Mouse (Mus musculus): ENCODE data around the gene Fam208b. TPM values are rescaled to one million over a fixed set of nuclear protein-coding genes. Genes with fewer than 3 reads are reported as not detected.

Fam208b gene
- total and polyA plus RNA-seq, 2 experiments from 2014 or later = 4.4 to 9.8 TPM

- ATAC-seq (ENCODE audit: insufficient read depth, low read depth) (no peak), DNase-seq (ENCODE audit: low spot score) (no peak)
- H3K9me3 ChIP-seq (replicated peaks; ENCODE audit: control insufficient read depth, low read length) = no peaks in the 10 kb centered on the region
- H3K4me1 ChIP-seq (ENCODE audit: control insufficient read depth, insufficient read depth) = peaks cover 40% of the 10 kb centered on the region
- no peaks in the 10 kb centered on the region for H3K36me3 ChIP-seq (replicated peaks; ENCODE audit: control insufficient read depth, insufficient read depth, low read length)
- H3K27ac ChIP-seq (ENCODE audit: low read depth) = no peak overlapping the region
- H3K4me3 ChIP-seq (ENCODE audit: low read depth, low read length) = no peak overlapping the region
- H3K4me2 ChIP-seq (ENCODE audit: low read depth, low read length) = peak overlapping the region; percentile 11; the same call in 1 of the 2 replicates
- no peak overlapping the region for H3K9ac ChIP-seq (replicated peaks; ENCODE audit: low read depth, low read length)
- no peaks in the 10 kb centered on the region for H3K27me3 ChIP-seq (ENCODE audit: control insufficient read depth, insufficient read depth, low read length)
- TF ChIP-seq CTCF (IDR thresholded peaks at IDR 0.05; ENCODE audit: low read depth) (no peak), EP300 (IDR thresholded peaks at IDR 0.05; ENCODE audit: low read depth) (no peak)
- 88% methylated on average over 2 of the region's 2 CpGs for WGBS
Observed at GRCm38 (mm10) chr13:3541159-3541782, 69.6 kb downstream of the Fam208b start.

- Histone ChIP-seq H3K9ac (replicated peaks; ENCODE audit: low read depth, low read length) (no peak overlapping the region), H3K27ac (ENCODE audit: low read depth) (no peak overlapping the region), H3K36me3 (replicated peaks; ENCODE audit: control insufficient read depth, insufficient read depth, low read length) (no peaks in the 10 kb centered on the region), H3K27me3 (ENCODE audit: control insufficient read depth, insufficient read depth, low read length) (no peaks in the 10 kb centered on the region), H3K9me3 (replicated peaks; ENCODE audit: control insufficient read depth, low read length) (no peaks in the 10 kb centered on the region), H3K4me2 (ENCODE audit: low read depth, low read length) (peak overlapping the region; percentile 65), H3K4me1 (ENCODE audit: control insufficient read depth, insufficient read depth) (peaks cover 30% of the 10 kb centered on the region), H3K4me3 (ENCODE audit: low read depth, low read length) (peak overlapping the region; percentile 93; the same call in 1 of the 2 replicates)
- 56% methylated on average over 2 of the region's 2 CpGs for WGBS
- no peak for ATAC-seq (ENCODE audit: insufficient read depth, low read depth)
- no peak for DNase-seq (ENCODE audit: low spot score)
- TF ChIP-seq EP300 (IDR thresholded peaks at IDR 0.05; ENCODE audit: low read depth) (no peak), CTCF (IDR thresholded peaks at IDR 0.05; ENCODE audit: low read depth) (no peak)
Observed at GRCm38 (mm10) chr13:3540166-3540565, 70.7 kb downstream of the Fam208b start.

GRCm38 (mm10) chr13:3538969-3539562, 71.8 kb downstream of the Fam208b start:
- DNase-seq (ENCODE audit: low spot score) = no peak
- Histone ChIP-seq H3K9ac (replicated peaks; ENCODE audit: low read depth, low read length) (peak overlapping the region; percentile 96), H3K4me2 (ENCODE audit: low read depth, low read length) (peak overlapping the region; percentile 65), H3K9me3 (replicated peaks; ENCODE audit: control insufficient read depth, low read length) (no peaks in the 10 kb centered on the region), H3K27me3 (ENCODE audit: control insufficient read depth, insufficient read depth, low read length) (no peaks in the 10 kb centered on the region), H3K36me3 (replicated peaks; ENCODE audit: control insufficient read depth, insufficient read depth, low read length) (no peaks in the 10 kb centered on the region), H3K27ac (ENCODE audit: low read depth) (peak overlapping the region; percentile 99), H3K4me3 (ENCODE audit: low read depth, low read length) (peak overlapping the region; percentile 93), H3K4me1 (ENCODE audit: control insufficient read depth, insufficient read depth) (peaks cover 24% of the 10 kb centered on the region)
- TF ChIP-seq EP300 (IDR thresholded peaks at IDR 0.05; ENCODE audit: low read depth) (no peak), CTCF (IDR thresholded peaks at IDR 0.05; ENCODE audit: low read depth) (no peak)
- 2% methylated on average over 15 of the region's 15 CpGs for WGBS
- ATAC-seq (ENCODE audit: insufficient read depth, low read depth) = no peak

- Histone ChIP-seq H3K27ac (ENCODE audit: low read depth) (peak overlapping the region; percentile 99), H3K36me3 (replicated peaks; ENCODE audit: control insufficient read depth, insufficient read depth, low read length) (no peaks in the 10 kb centered on the region), H3K27me3 (ENCODE audit: control insufficient read depth, insufficient read depth, low read length) (no peaks in the 10 kb centered on the region), H3K9ac (replicated peaks; ENCODE audit: low read depth, low read length) (peak overlapping the region; percentile 96), H3K4me1 (ENCODE audit: control insufficient read depth, insufficient read depth) (peaks cover 22% of the 10 kb centered on the region), H3K4me2 (ENCODE audit: low read depth, low read length) (peak overlapping the region; percentile 65), H3K4me3 (ENCODE audit: low read depth, low read length) (peak overlapping the region; percentile 93), H3K9me3 (replicated peaks; ENCODE audit: control insufficient read depth, low read length) (no peaks in the 10 kb centered on the region)
- under 1% methylated on average over 53 of the region's 59 CpGs for WGBS
- peak; percentile 85 for DNase-seq (ENCODE audit: low spot score)
- ATAC-seq (ENCODE audit: insufficient read depth, low read depth) = peak; percentile 70
- TF ChIP-seq CTCF (IDR thresholded peaks at IDR 0.05; ENCODE audit: low read depth) (no peak), EP300 (IDR thresholded peaks at IDR 0.05; ENCODE audit: low read depth) (peak; percentile 50; the same call in 1 of the 2 replicates)
Observed at GRCm38 (mm10) chr13:3538223-3538968, 72.5 kb downstream of the Fam208b start.

DNA sequence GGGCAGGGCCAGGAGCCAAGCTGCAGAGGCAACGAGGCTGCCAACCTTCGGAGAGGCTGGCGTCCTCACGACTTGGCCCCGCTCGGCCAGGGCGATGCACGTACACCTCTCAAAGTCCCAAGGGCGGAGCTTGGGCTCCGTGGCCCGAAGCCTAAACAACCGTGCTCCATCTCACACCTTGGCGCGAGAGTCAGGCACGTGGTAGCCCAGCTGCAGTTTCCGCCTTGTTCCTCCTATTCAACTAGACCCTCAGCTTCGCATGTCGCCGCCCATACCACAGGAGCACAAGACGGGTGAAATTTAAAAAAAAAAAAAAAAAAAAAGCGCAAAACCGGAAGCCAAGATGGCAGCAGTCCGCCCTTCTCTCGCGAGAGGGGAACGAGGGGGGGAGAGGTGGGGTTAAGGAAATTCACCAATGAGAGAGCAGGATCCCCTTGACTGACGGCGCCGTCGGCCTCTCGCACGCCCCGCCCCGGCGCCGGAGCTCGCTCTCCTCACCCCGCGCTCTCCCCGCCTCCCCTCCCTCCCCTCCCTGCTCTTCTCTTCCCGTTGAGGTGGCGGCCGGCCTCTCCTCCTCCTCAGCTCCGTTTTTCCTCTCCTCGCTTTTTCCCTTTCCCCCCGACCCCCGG, 73.2 kb downstream of the Fam208b start, which contains the start of gene Gdi2:
Gdi2 (plus strand) TSS at position 470 of the 629 bp plus-strand sequence.
- ATAC-seq (ENCODE audit: insufficient read depth, low read depth) = peak; percentile 96
- H3K27me3 ChIP-seq (ENCODE audit: control insufficient read depth, insufficient read depth, low read length) = no peaks in the 10 kb centered on the region
- DNase-seq (ENCODE audit: low spot score) = peak; percentile 98
- H3K4me3 ChIP-seq (ENCODE audit: low read depth, low read length) = peak within 1 kb of the TSS; percentile 93
- H3K36me3 ChIP-seq (replicated peaks; ENCODE audit: control insufficient read depth, insufficient read depth, low read length) = no peaks in the 10 kb centered on the region
- peaks cover 22% of the 10 kb centered on the region for H3K4me1 ChIP-seq (ENCODE audit: control insufficient read depth, insufficient read depth)
- peak within 1 kb of the TSS; percentile 71 for H3K4me2 ChIP-seq (ENCODE audit: low read depth, low read length)
- peak within 1 kb of the TSS; percentile 99 for H3K27ac ChIP-seq (ENCODE audit: low read depth)
- TF ChIP-seq EP300 (IDR thresholded peaks at IDR 0.05; ENCODE audit: low read depth) = peak; percentile 97
- no peak for TF ChIP-seq CTCF (IDR thresholded peaks at IDR 0.05; ENCODE audit: low read depth)
- H3K9ac ChIP-seq (replicated peaks; ENCODE audit: low read depth, low read length) = peak within 1 kb of the TSS; percentile 96
- under 1% methylated on average over 42 of the region's 47 CpGs for WGBS
- no peaks in the 10 kb centered on the region for H3K9me3 ChIP-seq (replicated peaks; ENCODE audit: control insufficient read depth, low read length)
